Mouse (Mus musculus): ENCODE measurements around the gene Pld1. TPM values are rescaled to one million over a fixed set of nuclear protein-coding genes. Genes with fewer than 3 reads are reported as not detected.
A peak's percentile ranks its signal among the peaks of the same experiment; 100 is the strongest.

The Pld1 gene
- 5.7 and 5.8 TPM in 2 replicates for polyA plus RNA-seq (2015; fragmentation: Nextera tagmentation; extraction: Ambion mirVana)

GRCm38 (mm10) chr3:27938381-27939323 lies at the start of gene Pld1:
Pld1 (plus strand) TSS chr3:27938695.
- DNase-seq (ENCODE audit: low spot score) (peak; percentile 72), ATAC-seq (ENCODE audit: low FRiP score, low TSS enrichment) (peak; percentile 91)
- Histone ChIP-seq H3K4me2 (replicated peaks; ENCODE audit: low read depth) (peak within 1 kb of the TSS; percentile 97), H3K4me1 (replicated peaks; ENCODE audit: control insufficient read depth, insufficient read depth) (no peaks in the 10 kb centered on the region), H3K36me3 (ENCODE audit: control insufficient read depth, insufficient read depth, low read length) (no peaks in the 10 kb centered on the region), H3K27ac (replicated peaks) (peak within 1 kb of the TSS; percentile 93), H3K9ac (ENCODE audit: low read length) (peak within 1 kb of the TSS; percentile 79), H3K9me3 (ENCODE audit: control insufficient read depth, low read length) (no peaks in the 10 kb centered on the region), H3K27me3 (ENCODE audit: control insufficient read depth, insufficient read depth, low read length) (no peaks in the 10 kb centered on the region), H3K4me3 (ENCODE audit: low read depth, low read length) (peak within 1 kb of the TSS; percentile 66)
- TF ChIP-seq EP300 (optimal IDR thresholded peaks at IDR 0.05) (no peak), CTCF (IDR thresholded peaks at IDR 0.05; ENCODE audit: low read depth) (peak; percentile 8; the same call in 1 of the 2 replicates)
- WGBS = under 1% methylated on average over 54 of the region's 68 CpGs

DNA sequence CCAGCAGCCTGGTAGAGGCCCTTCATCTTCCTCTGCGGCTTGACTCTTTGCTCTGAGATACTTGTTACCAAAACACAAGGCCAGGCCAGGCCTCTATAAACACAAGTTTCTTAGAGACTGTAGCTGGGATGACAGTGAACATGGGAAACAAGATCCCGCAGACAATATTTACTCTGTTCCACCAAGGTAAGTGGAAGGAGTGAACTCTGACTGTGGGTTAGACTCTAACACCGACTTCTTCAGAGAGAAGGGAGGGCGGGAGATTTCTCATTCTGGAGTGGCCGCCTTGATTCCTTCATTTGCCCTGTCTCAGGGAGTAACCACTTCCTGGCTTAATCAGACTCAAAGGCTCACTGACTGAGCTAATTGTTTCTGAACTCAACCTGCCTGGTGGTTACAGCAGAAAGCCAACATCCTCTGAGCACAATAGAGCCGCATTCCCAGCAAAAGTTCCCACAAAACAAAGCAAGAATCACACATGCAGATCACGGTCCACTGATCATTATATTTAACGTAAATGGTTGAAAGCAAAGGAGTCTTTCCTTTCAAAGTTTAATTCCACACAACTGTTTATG lies 42.1 kb upstream of the Pld1 start, which contains the start of gene Tmem212:
Gene Tmem212 (minus strand): TSS at position 51 of the 575 bp plus-strand sequence.
- TF ChIP-seq EP300 (optimal IDR thresholded peaks at IDR 0.05) = no peak
- no peak for TF ChIP-seq CTCF (IDR thresholded peaks at IDR 0.05; ENCODE audit: low read depth)
- DNase-seq (ENCODE audit: low spot score) (no peak), ATAC-seq (ENCODE audit: low FRiP score, low TSS enrichment) (no peak; the same call in 1 of the 2 replicates)
- H3K4me1 ChIP-seq (replicated peaks; ENCODE audit: control insufficient read depth, insufficient read depth) = peaks cover 5% of the 10 kb centered on the region
- H3K36me3 ChIP-seq (ENCODE audit: control insufficient read depth, insufficient read depth, low read length) = no peaks in the 10 kb centered on the region
- no peaks in the 10 kb centered on the region for H3K27me3 ChIP-seq (ENCODE audit: control insufficient read depth, insufficient read depth, low read length)
- H3K9ac ChIP-seq (ENCODE audit: low read length) = no peak within 1 kb of the TSS
- no peak within 1 kb of the TSS for H3K4me3 ChIP-seq (ENCODE audit: low read depth, low read length)
- no peak within 1 kb of the TSS for H3K4me2 ChIP-seq (replicated peaks; ENCODE audit: low read depth)
- no peak within 1 kb of the TSS for H3K27ac ChIP-seq (replicated peaks)
- H3K9me3 ChIP-seq (ENCODE audit: control insufficient read depth, low read length) = no peaks in the 10 kb centered on the region
- WGBS = 58% methylated on average over 8 of the region's 8 CpGs

- no peak overlapping the region for H3K9ac ChIP-seq (ENCODE audit: low read length)
- no peak; the same call in 1 of the 2 replicates for ATAC-seq (ENCODE audit: low FRiP score, low TSS enrichment)
Observed at GRCm38 (mm10) chr3:27898178-27898577, 40.3 kb upstream of the Pld1 start.

DNA sequence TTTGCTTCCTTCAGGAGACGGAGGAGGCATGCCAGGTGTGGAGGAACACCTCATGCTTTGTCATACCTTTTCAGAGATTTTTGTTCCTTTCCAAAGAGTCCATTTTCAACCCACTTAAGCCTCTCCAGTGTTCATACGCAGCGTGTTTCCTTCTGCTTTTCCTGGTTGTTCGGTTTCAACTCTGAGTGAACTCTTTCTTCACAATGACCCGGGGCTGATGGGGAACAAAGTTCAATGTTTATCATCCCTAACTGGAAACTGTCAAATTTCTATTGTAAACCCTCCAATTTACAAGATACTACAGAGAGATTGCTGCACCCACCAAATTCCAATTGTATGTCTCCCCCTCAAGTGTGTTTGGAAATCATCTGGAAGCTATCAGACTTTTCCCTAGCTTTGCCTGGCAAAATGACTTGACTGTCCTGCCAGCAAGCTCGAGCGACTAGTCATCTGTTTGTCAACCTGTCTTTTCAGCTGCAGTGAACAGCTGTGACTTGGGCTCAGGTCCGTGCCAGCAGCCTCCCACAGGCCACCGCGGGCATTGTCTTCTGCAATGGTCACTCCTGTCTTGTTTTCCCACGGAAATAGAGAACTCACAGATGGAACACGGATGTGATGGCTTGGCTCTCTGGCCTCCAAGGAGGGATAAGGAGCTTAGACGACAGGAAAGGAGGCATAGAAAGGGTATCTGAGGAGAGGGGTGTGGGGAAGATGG lies 39.3 kb upstream of the Pld1 start:
- no peak overlapping the region for H3K4me2 ChIP-seq (replicated peaks; ENCODE audit: low read depth)
- H3K27ac ChIP-seq (replicated peaks) = peak overlapping the region; percentile 73
- no peaks in the 10 kb centered on the region for H3K36me3 ChIP-seq (ENCODE audit: control insufficient read depth, insufficient read depth, low read length)
- DNase-seq (ENCODE audit: low spot score) (peak; percentile 44), ATAC-seq (ENCODE audit: low FRiP score, low TSS enrichment) (peak; percentile 75)
- no peak for TF ChIP-seq EP300 (optimal IDR thresholded peaks at IDR 0.05)
- peak; percentile 31; the same call in 1 of the 2 replicates for TF ChIP-seq CTCF (IDR thresholded peaks at IDR 0.05; ENCODE audit: low read depth)
- no peaks in the 10 kb centered on the region for H3K9me3 ChIP-seq (ENCODE audit: control insufficient read depth, low read length)
- 23% methylated on average over 13 of the region's 13 CpGs for WGBS
- H3K4me1 ChIP-seq (replicated peaks; ENCODE audit: control insufficient read depth, insufficient read depth) = peaks cover 5% of the 10 kb centered on the region
- no peak overlapping the region for H3K4me3 ChIP-seq (ENCODE audit: low read depth, low read length)
- no peak overlapping the region for H3K9ac ChIP-seq (ENCODE audit: low read length)
- H3K27me3 ChIP-seq (ENCODE audit: control insufficient read depth, insufficient read depth, low read length) = no peaks in the 10 kb centered on the region

More at GRCm38 (mm10) chr3:27898178-27898577, 40.3 kb upstream of the Pld1 start:
- H3K27ac ChIP-seq (replicated peaks) = peak overlapping the region; percentile 73; the same call in 1 of the 2 replicates
- TF ChIP-seq EP300 (optimal IDR thresholded peaks at IDR 0.05) (no peak), CTCF (IDR thresholded peaks at IDR 0.05; ENCODE audit: low read depth) (no peak)
- no peaks in the 10 kb centered on the region for H3K9me3 ChIP-seq (ENCODE audit: control insufficient read depth, low read length)
- DNase-seq (ENCODE audit: low spot score) = no peak
- H3K36me3 ChIP-seq (ENCODE audit: control insufficient read depth, insufficient read depth, low read length) = no peaks in the 10 kb centered on the region
- peaks cover 5% of the 10 kb centered on the region for H3K4me1 ChIP-seq (replicated peaks; ENCODE audit: control insufficient read depth, insufficient read depth)
- 68% methylated on average over 10 of the region's 10 CpGs for WGBS
- no peak overlapping the region for H3K4me3 ChIP-seq (ENCODE audit: low read depth, low read length)
- no peaks in the 10 kb centered on the region for H3K27me3 ChIP-seq (ENCODE audit: control insufficient read depth, insufficient read depth, low read length)
- no peak overlapping the region for H3K4me2 ChIP-seq (replicated peaks; ENCODE audit: low read depth)

DNA sequence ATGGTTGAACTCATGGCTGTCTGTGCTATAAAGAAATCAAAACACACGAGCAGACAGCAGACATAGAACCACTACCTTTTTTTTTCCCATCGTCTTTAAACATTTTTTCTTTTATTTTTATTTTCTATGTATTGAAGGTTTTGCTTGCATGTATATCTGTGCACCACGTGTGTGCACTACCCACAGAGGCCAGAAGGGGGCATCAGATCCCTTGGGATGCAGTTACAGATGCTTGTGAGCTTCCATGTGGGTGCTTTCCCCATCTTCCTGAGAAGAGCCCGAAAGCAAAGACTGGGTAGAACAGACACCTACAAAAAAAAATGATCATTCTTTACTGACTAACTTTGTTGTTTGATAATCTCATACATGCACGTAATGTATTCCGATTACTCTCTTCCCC lies 36.6 kb upstream of the Pld1 start:
- H3K27ac ChIP-seq (replicated peaks) = no peak overlapping the region
- H3K27me3 ChIP-seq (ENCODE audit: control insufficient read depth, insufficient read depth, low read length) = no peaks in the 10 kb centered on the region
- no peaks in the 10 kb centered on the region for H3K9me3 ChIP-seq (ENCODE audit: control insufficient read depth, low read length)
- peaks cover 12% of the 10 kb centered on the region; the same call in 1 of the 2 replicates for H3K4me1 ChIP-seq (replicated peaks; ENCODE audit: control insufficient read depth, insufficient read depth)
- WGBS = 95% methylated on average over 6 of the region's 6 CpGs
- H3K9ac ChIP-seq (ENCODE audit: low read length) = no peak overlapping the region
- H3K4me2 ChIP-seq (replicated peaks; ENCODE audit: low read depth) = no peak overlapping the region
- TF ChIP-seq CTCF (IDR thresholded peaks at IDR 0.05; ENCODE audit: low read depth) (peak; percentile 49), EP300 (optimal IDR thresholded peaks at IDR 0.05) (no peak)
- H3K36me3 ChIP-seq (ENCODE audit: control insufficient read depth, insufficient read depth, low read length) = no peaks in the 10 kb centered on the region
- H3K4me3 ChIP-seq (ENCODE audit: low read depth, low read length) = no peak overlapping the region
- DNase-seq (ENCODE audit: low spot score) (no peak), ATAC-seq (ENCODE audit: low FRiP score, low TSS enrichment) (no peak)
